Mouse (Mus musculus) thymus, postnatal 36 days (tissue): ENCODE results near the gene Cbwd1.
"Not testable (repeated sequence)": the region's sequence is repeated elsewhere in the genome, so short reads cannot be mapped to it uniquely, and the experiment has no call there.

Experiments used
- DNase-seq, 2 experiments: peaks; one replicate each; pipeline ENCODE4 v3.0.0; 2022; ENCODE audit warnings: mixed read lengths in 2 of 2

The Cbwd1 gene

GRCm38 (mm10) chr19:24896536-24896935 lies 64.9 kb downstream of the Cbwd1 start:
- no peak for DNase-seq

GRCm38 (mm10) chr19:24886888-24887287 lies 74.5 kb downstream of the Cbwd1 start:
- DNase-seq, result no peak

- DNase-seq, result peak in 1 of 2 experiments; percentile 16
These were observed 75.9 kb downstream of the Cbwd1 start for GRCm38 (mm10) chr19:24885504-24885903.

DNA sequence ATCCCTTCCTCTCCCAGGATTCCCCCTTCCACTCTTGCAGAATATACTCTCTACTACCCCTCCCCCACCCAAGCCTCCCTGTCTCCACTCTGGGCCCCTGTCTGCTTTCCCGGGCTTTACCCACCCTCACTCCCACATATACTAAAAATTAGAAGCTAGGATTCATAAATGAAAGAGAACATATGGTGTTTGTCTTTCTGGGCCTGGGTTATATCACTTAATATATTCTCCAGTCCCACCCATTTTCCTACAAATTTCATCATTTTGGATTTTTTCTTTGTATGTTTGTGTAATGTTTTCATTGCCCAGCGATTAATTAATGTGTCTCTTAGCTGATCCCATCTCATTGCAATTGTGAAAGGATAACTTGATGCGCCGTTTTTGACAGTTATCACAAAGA lies 80.2 kb downstream of the Cbwd1 start:
- no peak for DNase-seq

- DNase-seq, result not testable (repeated sequence)
These were observed 86.1 kb downstream of the Cbwd1 start, which contains the start of gene Gm10053 for GRCm38 (mm10) chr19:24875129-24875870. TSS of gene Gm10053 (plus strand) at chr19:24875686.

- DNase-seq, result no peak
These were observed 87.5 kb downstream of the Cbwd1 start for GRCm38 (mm10) chr19:24873873-24874272.

DNA sequence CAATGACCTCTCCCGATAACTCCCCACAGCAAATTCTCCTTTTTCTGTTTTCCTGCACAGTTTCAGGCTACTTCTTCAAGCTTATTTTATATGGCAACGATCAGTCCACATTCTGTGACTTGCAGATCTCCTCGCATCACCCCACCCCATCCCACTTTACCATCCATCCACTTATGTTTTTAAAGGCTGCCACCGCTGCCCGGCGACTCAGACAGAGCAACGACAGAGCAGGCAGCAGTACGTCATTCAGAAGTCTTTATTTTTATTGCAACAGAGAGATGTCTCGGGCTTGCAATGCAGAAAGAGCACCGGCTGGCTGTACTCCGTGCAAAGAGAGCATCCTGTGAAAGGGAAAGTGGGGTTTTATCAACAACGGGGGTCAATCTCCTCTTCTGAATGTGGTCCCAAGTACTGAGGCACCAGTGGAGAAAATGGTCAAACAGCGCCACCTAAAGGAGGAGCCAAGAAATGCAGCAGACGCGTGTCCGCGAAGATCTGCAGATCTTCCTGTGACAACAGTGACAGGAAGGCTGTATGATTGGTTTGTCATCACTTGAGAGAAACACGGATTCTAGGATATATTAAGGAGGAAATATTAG lies 90.3 kb downstream of the Cbwd1 start:
- DNase-seq, result peak; percentile 25 to 39
